Mouse (Mus musculus) yolk sac, embryonic 10.5 days (tissue): ENCODE measurements around the gene Zfp217.
"Not testable (repeated sequence)": the region's sequence is repeated elsewhere in the genome, so short reads cannot be mapped to it uniquely, and the experiment has no call there.

Experiments
- DNase-seq: peaks from one replicate; pipeline ENCODE4 v3.0.0-alpha.2; 2017; ENCODE audit warnings: low spot score

Gene Zfp217

GRCm38 (mm10) chr2:170147661-170148153 lies at the start of gene Zfp217:
TSS of gene Zfp217 (minus strand) at chr2:170148103.
- no peak for DNase-seq

- no peak for DNase-seq
Measured at GRCm38 (mm10) chr2:170195542-170196089, 47.7 kb upstream of the Zfp217 start.

- DNase-seq, result no peak
Measured at GRCm38 (mm10) chr2:170194845-170195244, 46.9 kb upstream of the Zfp217 start.

GRCm38 (mm10) chr2:170193850-170194249 lies 45.9 kb upstream of the Zfp217 start:
- no peak for DNase-seq

GRCm38 (mm10) chr2:170193211-170193610 lies 45.3 kb upstream of the Zfp217 start:
- no peak for DNase-seq

- DNase-seq, result no peak
Measured at GRCm38 (mm10) chr2:170192731-170193149, 44.8 kb upstream of the Zfp217 start.

GRCm38 (mm10) chr2:170188721-170189120 lies 40.8 kb upstream of the Zfp217 start:
- DNase-seq, result no peak

- no peak for DNase-seq
Measured at GRCm38 (mm10) chr2:170185137-170185837, 37.4 kb upstream of the Zfp217 start.

GRCm38 (mm10) chr2:170184175-170184983 lies 36.5 kb upstream of the Zfp217 start:
- peak; percentile 85 for DNase-seq

- DNase-seq, result no peak
Measured at GRCm38 (mm10) chr2:170183851-170184174, 35.9 kb upstream of the Zfp217 start.

GRCm38 (mm10) chr2:170181862-170182261 lies 34.0 kb upstream of the Zfp217 start:
- DNase-seq, result no peak

- DNase-seq, result not testable (repeated sequence)
Measured at GRCm38 (mm10) chr2:170180769-170181168, 32.9 kb upstream of the Zfp217 start.

- no peak for DNase-seq
Measured at GRCm38 (mm10) chr2:170179317-170179716, 31.4 kb upstream of the Zfp217 start.

- no peak for DNase-seq
Measured at GRCm38 (mm10) chr2:170177323-170177722, 29.4 kb upstream of the Zfp217 start.

GRCm38 (mm10) chr2:170176284-170176926 lies 28.5 kb upstream of the Zfp217 start:
- DNase-seq, result no peak

- no peak for DNase-seq
Measured at GRCm38 (mm10) chr2:170175661-170176150, 27.8 kb upstream of the Zfp217 start.

GRCm38 (mm10) chr2:170175190-170175589 lies 27.3 kb upstream of the Zfp217 start:
- DNase-seq, result no peak

- DNase-seq, result no peak
Measured at GRCm38 (mm10) chr2:170169062-170169461, 21.2 kb upstream of the Zfp217 start.

GRCm38 (mm10) chr2:170165649-170166048 lies 17.7 kb upstream of the Zfp217 start:
- DNase-seq, result no peak

- no peak for DNase-seq
Measured at GRCm38 (mm10) chr2:170163671-170164462, 16.0 kb upstream of the Zfp217 start.

- no peak for DNase-seq
Measured at GRCm38 (mm10) chr2:170159795-170160568, 12.1 kb upstream of the Zfp217 start.
